Mouse (Mus musculus): ENCODE results near the gene Rab3a.

The Rab3a gene

DNA sequence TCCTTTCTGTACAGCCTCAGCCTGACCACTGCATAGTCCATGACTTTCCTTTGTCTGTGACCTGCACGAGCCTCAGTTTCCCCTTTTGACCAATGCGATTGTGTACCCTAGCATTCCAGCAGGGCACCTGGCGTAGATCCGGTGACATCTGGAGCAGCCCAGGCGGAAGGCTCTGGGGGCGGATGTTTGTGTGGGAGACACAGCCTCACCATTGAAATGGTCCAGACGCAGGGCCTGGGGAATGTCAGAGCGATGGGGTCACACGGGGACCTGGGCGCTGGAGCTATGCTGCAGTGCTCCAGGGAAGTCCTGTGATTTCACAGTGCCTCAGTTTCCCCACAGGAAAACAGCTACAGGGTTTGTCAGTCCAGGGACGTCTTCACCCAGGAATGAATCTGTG is 12.3 kb upstream of the Rab3a start:
- no peak for DNase-seq (ENCODE audit: low spot score)

DNA sequence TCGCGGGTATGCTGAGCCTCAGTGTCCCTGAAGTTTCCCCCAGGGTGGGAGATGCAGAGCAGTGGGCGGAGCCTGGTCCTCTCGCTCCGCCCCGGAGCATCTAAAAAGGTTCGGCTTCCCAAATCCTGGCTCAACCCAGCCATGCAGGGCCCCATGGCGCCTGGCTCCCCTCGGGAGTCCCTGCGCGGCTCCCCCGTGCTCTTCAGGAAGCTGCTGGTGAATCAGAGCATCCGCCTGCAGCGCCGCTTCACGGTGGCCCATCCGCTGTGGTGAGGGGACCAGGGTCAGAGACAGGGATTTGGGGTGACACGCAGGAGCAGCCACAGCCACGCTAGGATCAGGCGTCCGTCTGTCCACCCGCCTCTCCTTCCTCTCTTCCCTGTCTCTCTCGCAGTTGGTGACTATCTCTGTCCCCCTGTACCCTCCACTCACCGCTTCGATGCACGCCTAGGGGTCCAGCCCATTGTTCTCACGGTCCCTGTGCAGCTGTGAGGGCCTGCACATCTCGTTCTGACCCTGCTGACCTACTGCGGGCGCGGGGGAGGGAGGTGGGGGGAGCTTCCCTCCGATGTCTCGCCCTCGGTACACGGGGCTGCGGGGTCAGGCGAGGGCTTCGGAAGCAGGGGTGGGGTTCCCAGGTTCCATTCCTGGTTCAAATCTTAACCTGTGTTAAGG is 11.4 kb upstream of the Rab3a start:
- no peak for DNase-seq (ENCODE audit: low spot score)

DNA sequence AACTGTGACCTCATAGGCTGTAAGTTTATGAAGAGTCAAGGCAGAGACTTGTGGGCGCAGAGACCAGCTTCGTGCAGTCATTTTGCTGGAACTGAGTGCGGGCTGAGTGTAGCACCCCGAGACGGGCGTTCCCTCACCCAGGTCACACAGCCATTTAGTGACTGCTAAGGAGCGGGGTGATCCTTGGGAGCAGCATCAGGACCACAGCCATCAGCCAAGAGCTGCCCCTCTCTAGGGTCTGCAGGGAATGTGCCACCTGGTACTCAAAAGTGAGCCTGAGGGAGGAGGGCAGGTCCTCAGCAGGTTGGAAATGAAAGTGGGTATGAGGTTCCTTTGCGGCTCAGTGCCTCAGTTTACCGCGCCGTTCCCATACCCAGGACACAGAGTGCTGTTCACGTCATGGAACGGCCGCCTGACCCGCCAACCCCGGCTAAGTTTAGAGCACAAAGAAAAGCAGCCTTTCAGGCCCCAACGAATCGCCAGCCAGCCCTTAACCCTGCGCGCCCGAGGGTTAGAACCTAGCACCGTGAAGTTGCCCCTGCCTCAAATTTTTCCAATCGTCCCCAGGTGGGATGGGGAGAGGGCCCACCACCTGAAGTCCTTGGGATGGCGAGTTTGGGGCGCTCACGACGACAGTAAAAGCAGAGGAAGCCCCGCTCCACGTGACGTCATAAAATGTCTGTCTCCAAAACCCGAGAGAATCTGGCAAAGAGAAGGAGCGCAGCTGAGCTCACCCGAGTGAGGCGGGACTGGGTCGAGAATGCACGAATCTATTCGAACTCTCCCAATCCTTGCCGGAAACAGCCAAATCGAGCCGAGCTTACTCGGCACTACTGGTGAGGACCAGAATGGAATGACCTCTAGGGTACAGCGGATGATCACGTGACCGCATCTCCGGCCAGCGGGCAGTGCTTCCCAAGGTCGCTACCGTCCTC is 10.6 kb upstream of the Rab3a start:
- no peak for DNase-seq (ENCODE audit: low spot score)

DNA sequence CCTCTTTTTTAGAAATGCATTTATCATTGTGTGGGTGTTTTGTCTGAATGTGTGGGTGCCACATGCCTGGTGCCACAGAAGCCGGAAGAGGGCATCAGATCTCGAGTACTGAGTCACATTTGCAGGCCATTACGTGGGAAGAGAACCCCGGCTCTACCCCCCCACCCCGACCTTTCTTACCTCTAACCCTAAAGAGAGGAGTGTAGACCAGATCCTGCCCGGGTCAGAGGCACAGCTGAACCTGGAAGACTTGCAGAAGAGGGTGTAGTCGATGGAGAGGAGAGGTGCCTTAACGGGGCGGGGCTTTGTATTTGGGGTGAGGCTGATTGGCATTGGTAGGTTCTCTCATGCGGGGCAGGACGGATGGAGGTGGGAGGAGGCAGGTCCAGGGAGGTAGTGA is 9.7 kb upstream of the Rab3a start:
- no peak for DNase-seq (ENCODE audit: low spot score)

DNA sequence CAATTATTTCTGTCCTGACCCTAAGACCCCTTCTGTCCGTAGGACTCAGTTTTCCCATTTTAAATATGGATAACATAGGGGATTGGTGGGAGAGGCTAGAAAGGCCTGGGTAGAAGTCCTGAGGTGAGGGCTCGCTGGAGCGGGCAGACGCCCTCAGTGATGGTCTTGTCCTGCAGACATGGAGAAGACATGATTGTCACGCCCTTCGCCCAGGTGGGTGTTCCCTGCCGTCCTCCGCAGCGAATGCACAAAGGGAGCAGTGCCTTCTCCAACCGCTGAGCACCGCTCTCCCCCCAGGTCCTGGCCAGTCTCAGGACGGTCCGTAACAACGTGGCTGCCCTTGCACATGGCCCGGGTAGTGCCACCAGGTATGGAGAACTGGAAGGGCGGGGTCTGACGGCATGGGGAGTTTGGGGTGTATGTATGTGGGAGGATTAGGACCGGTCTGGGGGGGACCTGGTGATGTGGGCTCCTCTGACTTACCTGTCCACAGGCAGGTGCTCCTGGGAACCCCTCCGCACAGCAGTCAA is 8.7 kb upstream of the Rab3a start:
- DNase-seq (ENCODE audit: low spot score): no peak

DNA sequence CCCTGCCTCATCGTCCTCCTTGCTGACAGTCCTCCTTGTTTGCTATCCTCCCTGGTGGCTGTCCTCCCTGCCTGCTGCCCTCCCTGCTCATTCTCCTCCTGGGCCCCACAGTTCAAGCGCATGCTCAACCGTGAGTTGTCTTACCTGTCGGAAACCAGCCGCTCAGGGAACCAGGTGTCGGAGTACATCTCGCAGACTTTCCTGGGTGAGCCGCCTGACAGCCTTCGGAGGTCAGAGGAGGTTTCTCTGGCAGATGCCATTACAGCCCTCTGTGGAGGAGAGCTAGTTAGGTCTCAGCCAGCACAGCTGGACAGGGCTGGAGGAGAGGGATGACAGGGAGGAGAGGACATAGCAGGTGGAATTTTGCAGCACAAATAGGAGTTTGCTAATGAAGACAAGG is 7.8 kb upstream of the Rab3a start:
- DNase-seq (ENCODE audit: low spot score): no peak

- no peak for DNase-seq (ENCODE audit: low spot score)
Measured at GRCm38 (mm10) chr8:70747211-70747890, 7.1 kb upstream of the Rab3a start.

DNA sequence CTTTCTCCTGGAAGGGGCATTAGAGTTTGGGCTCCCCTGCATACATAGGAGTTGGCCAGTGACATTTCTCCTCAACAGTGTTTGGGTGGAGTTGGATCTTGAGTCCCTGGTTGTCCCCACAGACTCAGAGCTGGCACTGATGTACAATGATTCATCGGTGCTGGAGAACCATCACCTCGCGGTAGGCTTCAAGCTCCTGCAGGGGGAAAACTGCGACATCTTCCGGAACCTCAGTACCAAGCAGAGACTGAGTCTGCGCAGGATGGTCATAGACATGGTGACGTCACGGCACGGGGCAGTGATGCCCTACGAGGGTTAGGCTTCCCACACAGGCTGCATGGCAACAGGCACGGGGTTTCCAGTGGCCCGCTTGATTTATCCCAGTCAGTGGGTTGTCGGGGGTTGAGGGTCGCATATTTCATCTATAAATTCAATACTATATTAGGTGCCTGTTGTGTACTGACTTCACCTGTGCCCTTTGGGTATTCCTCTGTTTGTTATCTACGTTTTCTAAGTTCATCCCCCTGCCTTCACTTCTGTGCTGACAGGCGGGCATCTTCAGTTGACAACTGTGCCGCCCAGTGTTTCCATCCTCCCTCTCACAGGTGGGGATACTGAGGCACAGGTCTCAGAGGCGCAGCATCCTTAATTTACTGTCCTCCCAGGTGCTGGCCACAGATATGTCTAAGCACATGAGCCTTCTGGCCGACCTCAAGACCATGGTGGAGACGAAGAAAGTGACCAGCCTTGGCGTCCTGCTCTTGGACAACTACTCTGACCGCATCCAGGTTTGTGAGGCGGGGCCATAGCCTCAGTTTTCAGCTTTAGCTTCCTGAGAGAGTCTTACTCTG is 6.0 kb upstream of the Rab3a start:
- no peak for DNase-seq (ENCODE audit: low spot score)

DNA sequence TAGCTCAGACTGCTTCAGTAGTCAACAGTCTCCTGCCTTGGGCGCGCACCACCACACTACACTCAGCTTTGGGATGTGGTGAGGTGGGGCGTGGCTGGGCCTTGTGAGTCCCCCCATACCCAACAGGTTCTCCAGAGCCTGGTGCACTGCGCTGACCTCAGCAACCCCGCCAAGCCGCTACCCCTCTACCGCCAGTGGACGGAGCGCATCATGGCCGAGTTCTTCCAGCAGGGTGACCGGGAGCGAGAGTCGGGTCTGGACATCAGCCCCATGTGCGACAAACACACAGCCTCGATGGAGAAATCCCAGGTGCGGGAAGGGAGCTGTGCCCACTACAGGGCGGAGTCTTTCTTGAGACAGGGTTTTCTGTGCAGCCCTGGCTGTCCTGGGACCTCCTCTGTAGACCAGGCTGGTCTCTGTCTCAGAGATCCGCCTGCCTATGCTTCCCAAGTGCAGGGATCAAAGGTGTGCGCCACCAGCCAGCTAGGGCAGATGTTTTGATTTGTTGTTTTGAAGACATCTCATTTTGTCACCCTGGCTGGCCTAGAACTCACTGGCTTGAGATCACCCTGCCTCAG is 5.3 kb upstream of the Rab3a start:
- no peak for DNase-seq (ENCODE audit: low spot score)

DNA sequence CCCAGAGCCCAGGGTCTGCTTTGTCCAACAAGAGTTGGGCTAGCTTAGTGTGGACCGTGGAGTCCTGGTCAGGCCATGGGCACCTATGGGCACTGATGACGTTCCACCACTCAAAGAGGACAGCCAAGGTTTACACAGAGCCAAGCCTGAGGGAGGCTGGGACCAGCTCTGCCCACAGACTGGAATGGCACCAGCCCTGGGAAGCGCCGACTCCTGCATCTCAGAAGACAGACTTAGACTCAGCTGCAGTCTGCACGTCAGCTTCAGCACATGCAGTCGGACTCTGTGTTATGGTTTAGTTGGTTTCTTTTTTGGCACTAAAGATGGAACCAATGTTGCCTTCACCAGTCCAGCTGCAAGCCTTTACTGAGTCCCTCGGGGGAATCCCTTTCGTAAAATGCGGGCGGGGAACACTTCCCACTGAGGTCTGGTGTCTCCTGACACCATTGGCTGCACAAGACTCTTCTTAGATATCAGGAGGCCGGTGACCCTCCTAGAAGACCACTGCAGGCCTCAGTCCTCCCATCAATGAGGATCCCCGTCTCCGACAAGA is 4.3 kb upstream of the Rab3a start:
- no peak for DNase-seq (ENCODE audit: low spot score)

DNA sequence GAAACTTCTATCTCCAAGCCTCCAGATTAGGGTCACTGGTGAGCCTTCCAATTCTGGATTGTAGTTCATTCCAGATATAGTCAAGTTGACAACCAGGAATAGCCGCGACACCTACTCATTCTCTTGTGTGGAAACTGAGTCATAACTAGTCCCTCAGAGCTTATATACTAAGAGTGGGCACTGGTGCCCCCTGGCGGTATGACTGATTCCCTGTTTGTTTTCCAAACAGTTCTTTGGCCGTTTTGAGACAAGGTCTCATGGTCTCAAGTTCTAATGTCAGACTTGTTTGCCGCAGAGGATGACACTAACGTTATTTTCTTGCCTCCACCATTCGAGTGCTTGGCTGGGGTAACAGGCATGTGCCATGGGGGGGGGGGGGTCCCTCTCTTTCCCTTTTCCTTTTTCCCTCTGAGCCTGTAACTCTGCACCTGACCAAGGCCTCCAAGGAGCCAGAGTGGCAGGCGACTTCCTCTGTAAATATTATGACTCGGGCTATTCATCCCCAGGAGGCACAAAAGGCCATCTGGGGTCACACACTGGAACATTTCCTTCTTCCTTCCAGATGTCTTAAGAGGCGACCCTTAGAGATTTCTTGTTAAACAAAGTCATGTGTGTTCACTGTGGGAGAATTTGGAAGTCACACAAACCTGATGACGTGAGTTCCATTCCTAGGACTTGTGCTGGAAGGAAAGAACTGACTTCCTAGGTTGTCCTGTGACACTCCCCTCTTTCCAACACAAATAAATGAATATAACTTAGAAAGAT is 2.3 kb upstream of the Rab3a start:
- DNase-seq (ENCODE audit: low spot score): peak; percentile 62

GRCm38 (mm10) chr8:70753151-70753550 is 1.3 kb upstream of the Rab3a start:
- DNase-seq (ENCODE audit: low spot score): peak; percentile 56

DNA sequence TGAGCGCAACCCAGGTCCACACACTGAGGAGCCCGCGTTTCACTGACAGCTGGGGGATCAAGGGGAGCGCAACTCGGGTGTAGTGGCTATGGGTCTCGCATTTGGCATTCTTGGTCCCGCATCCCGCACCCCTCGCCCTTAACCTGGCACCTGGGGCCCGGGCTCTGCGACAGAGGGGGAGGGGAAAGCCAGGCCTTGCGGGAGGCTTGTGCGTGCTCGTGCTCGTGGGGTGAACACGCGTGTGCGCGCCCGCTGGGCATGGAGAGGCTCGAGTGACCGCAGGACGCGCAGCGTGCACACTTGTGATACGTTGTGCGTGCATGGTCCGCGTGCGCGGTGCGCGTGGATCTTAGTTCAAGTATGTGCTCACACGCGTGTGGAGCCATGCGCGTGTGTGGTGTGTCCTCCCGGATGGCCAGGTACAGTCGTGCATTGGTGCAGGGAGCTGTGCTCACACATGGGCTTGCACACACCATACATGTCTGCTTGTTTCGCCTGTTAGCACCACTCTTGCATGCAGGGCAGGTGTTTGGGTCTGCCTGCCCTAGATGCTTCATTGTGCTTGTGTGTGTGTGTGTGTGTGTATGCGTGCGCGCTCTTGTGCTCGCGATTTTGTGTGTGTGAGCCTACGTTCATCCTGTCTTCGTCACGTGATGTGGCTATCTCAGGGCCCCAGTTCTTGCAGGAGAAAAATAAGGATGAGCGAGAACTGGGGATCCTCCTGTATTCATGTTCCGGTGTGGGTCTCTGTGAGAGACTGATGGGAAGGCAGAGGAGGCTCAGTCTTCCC is 587 bp downstream of the Rab3a start:
- DNase-seq (ENCODE audit: low spot score): no peak

DNA sequence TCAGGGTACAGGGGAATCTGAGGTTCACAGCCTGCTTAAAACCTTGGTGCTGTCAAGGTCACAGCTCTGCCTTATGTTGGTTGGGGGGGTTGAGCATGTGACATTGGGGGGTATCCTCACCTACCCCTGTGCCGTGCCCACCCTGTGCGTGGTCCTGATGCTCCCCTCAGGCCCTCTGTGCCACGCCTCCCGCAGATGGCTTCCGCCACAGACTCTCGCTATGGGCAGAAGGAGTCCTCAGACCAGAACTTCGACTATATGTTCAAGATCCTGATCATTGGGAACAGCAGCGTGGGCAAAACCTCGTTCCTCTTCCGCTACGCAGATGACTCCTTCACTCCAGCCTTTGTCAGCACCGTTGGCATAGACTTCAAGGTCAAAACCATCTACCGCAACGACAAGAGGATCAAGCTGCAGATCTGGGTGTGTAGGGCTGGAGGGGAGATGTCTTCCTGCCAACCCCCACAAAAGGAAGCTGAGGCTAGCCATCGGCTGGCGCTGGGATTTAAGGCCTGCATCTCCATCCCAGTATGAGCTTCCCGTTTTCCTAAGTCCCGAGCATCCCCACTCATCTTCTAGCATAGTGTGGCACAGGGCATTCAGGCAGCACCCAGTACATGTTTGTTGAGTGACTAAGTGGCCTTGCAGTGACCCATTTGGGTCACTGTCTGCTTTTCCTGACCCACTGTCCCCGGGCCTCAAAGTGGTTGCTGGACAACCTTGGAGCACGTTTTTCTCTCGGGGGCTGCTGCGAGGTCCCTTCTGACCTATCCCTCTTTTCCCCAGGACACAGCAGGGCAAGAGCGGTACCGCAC is 1.4 kb downstream of the Rab3a start:
- DNase-seq (ENCODE audit: low spot score): no peak

DNA sequence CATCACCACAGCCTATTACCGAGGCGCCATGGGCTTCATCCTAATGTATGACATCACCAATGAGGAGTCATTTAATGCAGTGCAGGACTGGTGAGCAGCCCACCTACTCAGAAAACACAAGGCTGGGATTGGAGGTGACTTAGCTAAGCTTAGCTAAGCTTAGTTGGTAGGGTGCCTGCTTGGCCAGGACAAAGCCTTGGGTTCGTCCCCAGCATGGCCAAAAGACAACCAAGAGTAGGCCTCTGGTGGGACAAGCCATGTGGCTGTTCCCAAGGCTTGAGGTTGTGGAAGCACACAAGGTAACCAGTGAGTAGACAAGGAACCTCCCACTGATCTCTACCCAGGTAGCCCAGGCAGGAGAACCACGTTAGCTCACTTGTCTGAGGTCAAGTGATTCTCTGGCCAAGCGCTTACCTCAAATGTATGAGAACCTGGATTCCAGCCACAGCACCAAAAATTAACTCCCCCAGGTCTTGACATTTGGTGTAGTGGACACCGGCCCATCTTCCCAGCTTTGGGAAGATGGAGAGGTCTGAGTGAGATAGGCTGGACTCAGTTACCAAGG is 2.1 kb downstream of the Rab3a start:
- DNase-seq (ENCODE audit: low spot score): no peak

DNA sequence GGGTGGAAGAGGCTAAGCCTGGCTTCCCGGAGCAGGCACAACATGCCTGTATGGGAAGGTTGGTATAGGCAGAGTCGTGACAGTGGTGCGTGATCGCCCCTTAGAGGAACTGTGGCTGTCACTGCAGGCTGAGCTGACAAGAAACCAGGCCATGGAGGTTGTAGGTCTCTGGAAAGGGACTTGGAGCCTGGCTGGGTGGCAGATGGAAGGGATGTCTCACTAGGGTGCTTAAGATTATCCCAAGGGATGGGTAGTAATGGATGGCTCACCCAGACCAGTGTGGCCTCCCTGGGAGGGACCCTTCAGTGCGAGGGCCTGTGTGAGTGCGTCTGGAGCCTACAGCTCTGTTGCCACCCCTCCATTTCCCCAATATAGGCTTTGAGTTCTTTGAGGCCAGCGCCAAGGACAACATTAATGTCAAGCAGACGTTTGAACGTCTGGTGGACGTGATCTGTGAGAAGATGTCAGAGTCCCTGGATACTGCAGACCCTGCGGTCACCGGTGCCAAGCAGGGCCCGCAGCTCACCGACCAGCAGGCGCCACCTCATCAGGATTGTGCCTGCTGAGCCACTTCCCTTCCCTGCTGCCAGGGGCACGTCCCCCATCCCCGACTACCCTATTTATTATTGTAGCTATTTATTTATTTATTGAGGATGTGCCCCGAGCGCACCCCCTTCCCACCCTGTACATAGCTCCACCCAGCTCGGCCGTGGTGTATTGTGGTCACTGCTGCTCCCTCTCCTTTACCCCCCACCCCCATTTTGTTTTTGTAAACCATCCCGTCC is 3.2 kb downstream of the Rab3a start:
- peak; percentile 5 for DNase-seq (ENCODE audit: low spot score)

GRCm38 (mm10) chr8:70758308-70758615 is 3.8 kb downstream of the Rab3a start:
- DNase-seq (ENCODE audit: low spot score): no peak

Measured in spleen, adult 12 weeks (tissue).